Mouse (Mus musculus): ENCODE data around the gene Gm13697.

Gm13697 gene

GRCm38 (mm10) chr2:84035997-84036396 is 51.5 kb downstream of the Gm13697 start:
- DNase-seq, result no peak
